Mouse (Mus musculus) layer of hippocampus, adult 2 months (tissue): ENCODE measurements at regions not wholly inside any gene's neighbourhood (a gene's known extent, or its start where the extent isn't known, plus 50 kb on each side); places are given as distances from the start of the nearest gene placed in this dataset.

Experiments
- DNase-seq, 2 experiments: peaks; one replicate each; pipeline ENCODE4 v3.0.0; 2022; ENCODE audit warnings: low spot score in 2 of 2
- H3K27ac ChIP-seq: fragments of 200-600 bp; 2 replicates; pipeline ENCODE4 v1.8.1; 2022
- H3K4me3 ChIP-seq: fragments of 200-600 bp; 2 replicates; pipeline ENCODE4 v1.8.1; 2022; ENCODE audit warnings: mild to moderate bottlenecking
- CTCF ChIP-seq: fragments of 200-600 bp; conservative IDR thresholded peaks from 2 replicates; pipeline ENCODE4 v1.8.1; 2022; ENCODE audit warnings: antibody characterized with exemption, mild to moderate bottlenecking, moderate library complexity

DNA sequence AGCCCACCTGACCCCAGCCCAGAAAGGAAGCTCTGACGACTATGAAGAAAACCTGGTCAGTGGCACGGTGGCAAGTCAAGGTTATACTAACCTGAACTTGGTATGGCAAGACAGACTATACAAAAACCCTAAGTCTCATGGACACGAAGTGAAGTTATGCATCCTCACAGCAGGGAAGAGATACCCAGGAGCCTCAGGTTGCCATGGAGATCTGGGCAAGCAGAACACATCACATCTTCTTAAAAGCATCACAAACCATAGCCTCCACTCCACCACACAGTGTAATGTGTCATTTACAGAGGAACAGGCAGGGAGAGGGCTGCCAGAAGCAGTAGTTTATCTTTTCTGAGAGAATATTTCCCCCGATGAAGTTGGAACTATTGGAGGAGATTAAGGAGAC, 146.5 kb downstream of the Slc39a8 start:
- TF ChIP-seq CTCF: no peak
- DNase-seq: peak in 1 of 2 experiments; percentile 42
- peak overlapping the region; percentile 94 for H3K27ac ChIP-seq
- H3K4me3 ChIP-seq: no peak overlapping the region

DNA sequence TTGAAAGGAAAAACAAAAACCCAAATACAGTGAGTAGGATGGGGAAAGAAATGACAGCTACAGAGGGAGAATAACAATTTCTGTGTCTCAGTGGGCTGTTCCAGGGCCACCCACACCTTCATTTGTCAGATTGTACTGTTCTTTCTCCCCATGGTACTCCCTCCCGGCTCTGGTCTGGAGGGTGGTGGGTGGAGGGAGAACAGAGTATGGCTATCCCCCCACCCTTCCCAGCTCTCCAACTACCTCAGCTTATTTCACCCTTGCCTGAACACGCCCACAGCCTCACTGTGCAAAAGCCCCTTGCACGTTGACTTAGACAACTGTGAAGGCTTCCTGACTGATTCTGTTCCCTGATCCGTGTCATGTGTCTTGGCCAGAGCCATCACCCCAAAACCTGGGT, 147.3 kb downstream of the Slc39a8 start:
- no peak for TF ChIP-seq CTCF
- peak; percentile 68 to 85 for DNase-seq
- Histone ChIP-seq H3K4me3 (no peak overlapping the region), H3K27ac (peak overlapping the region; percentile 94)

DNA sequence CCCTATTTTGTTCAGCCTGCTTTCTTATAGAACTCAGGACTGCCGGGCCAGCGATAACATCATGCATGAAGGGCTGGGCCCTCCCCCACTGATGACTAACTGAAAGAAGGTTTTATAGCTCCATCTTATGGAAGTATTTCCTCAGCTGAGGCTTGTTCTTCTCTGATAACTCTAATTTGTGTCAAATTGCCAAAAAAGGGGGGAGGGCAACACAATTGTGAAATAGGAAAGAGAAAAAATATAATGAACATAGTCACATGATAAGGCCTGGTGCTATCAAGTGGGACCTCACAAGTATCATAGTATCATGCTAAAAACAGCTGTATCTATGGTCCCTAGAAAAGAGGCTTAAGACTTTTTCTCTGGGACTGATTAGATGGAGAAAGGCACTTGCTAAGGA, 148.2 kb downstream of the Slc39a8 start:
- DNase-seq: no peak
- no peak overlapping the region for H3K4me3 ChIP-seq
- peak overlapping the region; percentile 94 for H3K27ac ChIP-seq
- no peak for TF ChIP-seq CTCF

DNA sequence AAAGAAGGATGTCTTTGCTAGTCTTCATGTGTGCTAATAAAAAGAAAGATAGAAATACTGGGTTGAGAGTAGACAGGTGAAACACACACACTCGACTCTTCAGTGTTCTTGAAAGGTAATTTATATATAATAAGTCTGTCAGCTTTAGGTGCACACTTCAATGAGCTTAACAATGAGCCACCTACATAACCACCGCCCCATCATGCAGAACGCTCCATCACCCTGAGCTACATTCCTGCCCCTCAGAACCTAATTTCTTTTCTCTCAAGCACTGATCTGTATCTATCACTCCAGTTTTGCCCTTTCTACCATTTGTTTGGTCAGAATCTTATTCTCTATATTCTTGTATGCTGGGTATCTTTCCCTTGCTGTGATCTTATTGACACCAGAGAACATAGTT, 148.8 kb downstream of the Slc39a8 start:
- Histone ChIP-seq H3K4me3 (no peak overlapping the region), H3K27ac (peak overlapping the region; percentile 94)
- DNase-seq: no peak
- TF ChIP-seq CTCF: no peak

DNA sequence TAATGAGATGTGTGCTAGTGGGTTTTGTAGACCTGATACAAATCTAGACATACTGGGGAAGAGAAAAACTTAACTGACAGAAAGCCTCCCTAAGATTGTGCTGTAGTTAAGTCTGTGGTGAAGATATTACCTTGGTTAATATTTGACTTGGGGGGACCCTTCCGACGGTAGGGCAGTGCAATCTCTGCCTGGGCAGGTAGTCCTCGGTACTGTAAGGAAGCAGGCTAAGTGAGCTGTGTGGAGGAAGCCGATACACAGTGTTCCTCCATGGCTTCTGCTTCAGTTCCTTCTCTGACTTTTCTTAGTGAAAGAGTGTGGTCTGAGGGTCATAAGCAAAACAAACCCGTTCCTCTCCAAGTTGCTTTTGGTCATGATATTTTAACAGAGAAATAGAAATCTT, 149.7 kb downstream of the Slc39a8 start:
- DNase-seq: no peak
- Histone ChIP-seq H3K4me3 (no peak overlapping the region), H3K27ac (peak overlapping the region; percentile 47)
- TF ChIP-seq CTCF: no peak

DNA sequence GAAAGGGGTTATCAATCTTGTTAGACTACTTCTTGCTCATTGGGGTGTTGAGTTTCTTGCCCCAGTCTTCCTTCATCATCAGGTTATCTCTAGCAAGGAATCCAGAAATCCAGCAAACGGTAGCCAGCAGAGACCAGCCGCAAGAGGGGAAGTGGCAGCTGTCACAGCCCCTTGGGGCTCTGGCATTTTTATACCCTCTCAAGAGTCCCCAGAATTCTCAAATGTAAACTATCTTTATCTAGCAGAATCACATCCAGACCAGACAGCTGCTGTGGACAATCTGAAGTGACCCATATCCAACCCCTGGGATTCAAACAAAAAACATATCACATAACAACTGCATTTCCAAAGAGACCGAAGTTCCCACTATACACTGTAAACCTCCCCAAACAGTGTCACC, 162.1 kb downstream of the Slc39a8 start:
- H3K4me3 ChIP-seq: no peak overlapping the region
- TF ChIP-seq CTCF: no peak
- DNase-seq: no peak
- H3K27ac ChIP-seq: peak overlapping the region; percentile 82; the same call in 1 of the 2 replicates

DNA sequence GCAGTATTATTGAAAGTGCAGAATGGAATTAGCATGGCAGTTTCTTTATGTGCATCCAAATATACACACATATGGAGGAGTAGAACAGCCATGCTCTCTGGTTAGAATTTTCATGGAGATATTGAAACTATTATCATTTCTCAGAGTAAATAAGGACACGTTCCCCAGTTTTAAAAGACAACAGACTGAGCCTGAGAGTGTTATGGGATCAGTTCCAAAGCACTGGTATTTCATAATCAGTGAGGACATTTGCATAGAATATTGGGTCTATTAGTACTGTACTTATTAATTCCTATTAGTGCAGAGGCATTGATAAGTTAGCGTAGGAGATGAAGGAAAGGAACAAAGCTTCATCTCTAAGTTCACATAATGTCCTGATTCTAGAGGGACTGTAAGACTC, 164.2 kb downstream of the Slc39a8 start:
- no peak overlapping the region for H3K4me3 ChIP-seq
- DNase-seq: peak in 1 of 2 experiments; percentile 46
- TF ChIP-seq CTCF: no peak
- H3K27ac ChIP-seq: peak overlapping the region; percentile 82

DNA sequence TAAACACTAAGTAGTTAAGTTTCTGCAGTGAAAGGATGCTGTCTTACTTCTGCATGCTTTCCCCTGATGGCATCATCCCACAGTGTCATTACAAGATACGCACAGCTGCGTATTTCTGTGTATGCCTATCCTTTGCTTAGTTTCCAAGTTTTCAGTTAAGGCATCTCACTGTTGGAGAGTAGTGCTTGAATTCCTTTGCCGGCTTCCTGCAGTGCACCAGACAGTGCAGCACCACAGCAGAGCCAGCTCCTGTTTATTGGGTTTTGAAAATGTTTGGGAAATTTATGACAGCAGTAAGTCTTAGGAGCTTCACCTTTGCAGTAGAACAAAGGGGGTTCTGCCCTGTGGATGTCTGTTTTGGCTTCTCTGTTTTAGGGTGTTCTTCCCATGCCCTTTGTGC, 165.3 kb downstream of the Slc39a8 start:
- no peak overlapping the region for H3K4me3 ChIP-seq
- TF ChIP-seq CTCF: no peak
- peak overlapping the region; percentile 82 for H3K27ac ChIP-seq
- no peak for DNase-seq

DNA sequence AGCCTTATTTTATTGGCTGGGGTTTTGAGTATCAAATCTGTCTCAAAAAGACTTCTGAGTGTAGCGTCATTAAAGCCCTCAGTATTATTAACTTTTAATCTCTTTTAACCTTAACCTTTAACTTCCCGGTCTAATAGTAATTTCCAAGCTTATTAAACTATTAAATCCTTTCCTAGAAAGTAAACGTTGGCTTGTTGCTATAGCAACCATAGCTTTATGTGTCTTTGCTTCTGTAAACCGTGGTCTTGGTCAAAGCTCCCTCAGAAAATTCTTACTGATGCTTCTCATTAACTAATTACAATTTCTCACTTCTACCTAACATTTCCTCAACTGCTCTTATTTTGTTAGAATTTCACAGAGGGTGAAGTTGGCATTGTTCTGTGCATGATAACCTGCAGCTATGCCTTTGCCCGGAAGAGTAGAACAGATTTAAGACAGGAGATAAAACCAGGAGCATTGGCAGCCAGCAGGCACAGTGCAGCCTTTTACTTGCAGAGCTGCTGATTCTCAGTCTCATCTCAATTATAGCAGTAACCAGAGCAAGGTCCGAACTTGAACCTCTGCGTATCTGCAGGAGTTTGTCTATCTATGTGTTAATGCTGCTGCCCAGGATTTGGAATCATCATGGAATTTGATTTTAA, 165.9 kb downstream of the Slc39a8 start:
- no peak for TF ChIP-seq CTCF
- Histone ChIP-seq H3K27ac (peak overlapping the region; percentile 82), H3K4me3 (no peak overlapping the region)
- no peak for DNase-seq

DNA sequence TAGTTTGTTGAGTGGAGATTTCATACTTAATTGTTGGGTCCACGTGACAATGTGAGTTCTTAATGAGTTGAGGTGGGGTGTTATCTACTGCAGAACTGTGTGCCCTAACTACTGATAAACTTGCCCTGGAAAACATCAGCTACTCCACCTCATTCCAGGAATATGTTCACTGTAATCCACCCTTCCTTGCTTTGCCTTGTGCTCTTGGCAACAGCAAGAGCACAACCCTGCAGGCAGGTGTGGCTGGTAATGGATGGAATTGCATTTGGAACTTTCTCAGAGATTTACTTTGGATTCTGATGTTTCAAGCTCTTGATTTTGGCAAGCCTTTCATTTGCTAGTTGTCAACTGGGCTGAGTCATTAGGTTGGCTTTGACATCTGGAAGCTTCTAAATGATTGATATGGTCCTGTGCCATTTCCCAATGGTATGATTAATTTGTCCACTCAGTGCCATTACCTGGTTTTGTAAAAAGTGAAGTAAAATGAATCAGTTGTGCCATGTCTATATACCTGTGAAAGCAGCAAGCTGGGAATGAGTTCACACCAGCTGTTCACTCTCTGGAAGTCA, 175.6 kb downstream of the Slc39a8 start:
- DNase-seq: no peak
- TF ChIP-seq CTCF: no peak
- no peak overlapping the region for H3K4me3 ChIP-seq
- H3K27ac ChIP-seq: no peak overlapping the region
